In the genomic region with DNA sequence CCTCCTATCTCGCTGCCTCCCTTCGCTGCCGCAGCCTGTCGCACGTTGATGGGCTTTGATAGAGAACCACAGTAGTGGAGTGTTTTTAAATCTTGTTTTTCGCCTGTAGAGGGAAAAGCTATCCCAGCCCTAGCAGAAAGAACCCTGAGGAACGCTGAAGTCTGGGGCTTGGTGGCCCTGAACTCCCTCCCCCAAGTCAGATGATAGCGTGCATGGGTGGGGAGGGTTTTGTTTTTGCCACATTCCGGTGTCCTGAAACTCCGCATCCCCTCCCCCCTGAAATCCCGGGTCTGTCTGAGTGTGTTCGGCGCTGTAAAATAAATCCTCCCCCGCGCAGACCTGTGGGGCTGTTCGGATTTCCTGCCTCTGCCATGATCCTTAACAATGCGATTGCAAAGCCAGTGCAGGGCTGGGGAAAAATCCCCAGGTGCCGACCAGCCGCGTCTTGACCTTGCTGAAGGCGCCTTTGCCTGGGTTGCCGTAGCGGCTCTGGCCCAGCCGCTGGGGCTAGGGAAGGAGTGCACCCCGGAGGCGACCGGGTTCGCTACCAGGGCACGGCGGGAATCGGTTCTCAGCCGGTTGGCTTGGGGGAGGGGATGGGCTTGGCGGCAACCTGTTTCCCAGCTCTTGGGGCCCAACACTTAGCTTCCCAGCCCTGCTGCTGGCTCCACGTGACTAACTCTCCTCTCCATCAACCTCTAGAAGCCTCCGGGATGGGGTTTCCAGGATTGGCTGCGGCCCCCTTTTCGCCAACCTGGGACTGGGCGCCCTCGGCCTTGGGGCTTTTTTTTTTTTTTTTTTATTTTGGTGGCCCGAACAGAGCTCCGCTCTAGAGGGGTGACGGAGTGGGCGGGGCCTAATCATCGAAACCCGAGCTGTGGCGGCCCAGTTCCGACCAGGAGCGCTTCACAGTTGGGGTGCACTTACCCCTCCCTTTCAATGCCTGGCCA, we compare ENCODE assay signal across 8 mouse cellular contexts. TPM values are rescaled to one million over a fixed set of nuclear protein-coding genes. Genes with fewer than 3 reads are reported as not detected.
A peak's percentile ranks its signal among the peaks of the same experiment; 100 is the strongest.
DNase-seq lines count a peak whose midpoint lies in the region; ATAC-seq and TF ChIP-seq lines count a peak whose summit lies in the region.

No protein-coding gene starts in this region.

- H3K9ac ChIP-seq in forebrain, embryonic 13.5 days = peak overlapping the region; percentile 97
- peak overlapping the region; percentile 94 for H3K9ac ChIP-seq in hindbrain, embryonic 13.5 days

- H3K36me3 ChIP-seq in E14TG2a.4 (ENCODE audit: insufficient read depth, low read length) = no peaks in the 10 kb centered on the region; the same call in 1 of the 2 replicates
- no peaks in the 10 kb centered on the region for H3K36me3 ChIP-seq in forebrain, embryonic 13.5 days (ENCODE audit: poor library complexity, severe bottlenecking)
- no peaks in the 10 kb centered on the region for H3K36me3 ChIP-seq in hindbrain, embryonic 13.5 days

- peaks cover 73% of the 10 kb centered on the region for H3K4me1 ChIP-seq in E14TG2a.4 (replicated peaks; ENCODE audit: low read depth, low read length)
- peaks cover 40% of the 10 kb centered on the region for H3K4me1 ChIP-seq in forebrain, embryonic 13.5 days
- H3K4me1 ChIP-seq in hindbrain, embryonic 13.5 days (replicated peaks) = peaks cover 40% of the 10 kb centered on the region

- H3K9me3 ChIP-seq in E14TG2a.4 (ENCODE audit: low read length) = no peaks in the 10 kb centered on the region
- H3K9me3 ChIP-seq in forebrain, embryonic 13.5 days (replicated peaks) = no peaks in the 10 kb centered on the region
- H3K9me3 ChIP-seq in hindbrain, embryonic 13.5 days = no peaks in the 10 kb centered on the region

- peak; percentile 46 for ATAC-seq in forebrain, embryonic 13.5 days
- peak; percentile 18 for ATAC-seq in hindbrain, embryonic 13.5 days (ENCODE audit: low FRiP score)
- no peak for ATAC-seq in monocyte, adult 5-6 weeks (replicated peaks; ENCODE audit: insufficient number of reproducible peaks, low FRiP score, low TSS enrichment, poor library complexity, severe bottlenecking)

- DNase-seq in adrenal gland, postnatal 14 days = peak; percentile 76
- peak; percentile 51 to 52 for DNase-seq in layer of hippocampus, postnatal 36 days
- DNase-seq in lung, postnatal 10 days = peak; percentile 60
- DNase-seq in retina, embryonic 14.5 days (ENCODE audit: low spot score) = peak; percentile 79

- peak overlapping the region; percentile 97 for H3K27ac ChIP-seq in forebrain, embryonic 13.5 days
- peak overlapping the region; percentile 84 for H3K27ac ChIP-seq in hindbrain, embryonic 13.5 days

- H3K27me3 ChIP-seq in E14TG2a.4 (ENCODE audit: insufficient read depth, low read length) = peaks cover 27% of the 10 kb centered on the region
- 0 out of 2 replicates have a peak, but pooled peaks cover 8% of the 10 kb centered on the region for H3K27me3 ChIP-seq in forebrain, embryonic 13.5 days
- peaks cover 14% of the 10 kb centered on the region for H3K27me3 ChIP-seq in hindbrain, embryonic 13.5 days

- peak overlapping the region; percentile 93 for H3K4me2 ChIP-seq in forebrain, embryonic 13.5 days
- peak overlapping the region; percentile 97 for H3K4me2 ChIP-seq in hindbrain, embryonic 13.5 days

- H3K4me3 ChIP-seq in E14TG2a.4 (replicated peaks; ENCODE audit: low read length) = peak overlapping the region; percentile 91
- H3K4me3 ChIP-seq in forebrain, embryonic 13.5 days = peak overlapping the region; percentile 86
- H3K4me3 ChIP-seq in hindbrain, embryonic 13.5 days = peak overlapping the region; percentile 76

- WGBS in forebrain, embryonic 13.5 days = under 1% methylated on average over 48 of the region's 48 CpGs
- under 1% methylated on average over 48 of the region's 48 CpGs for WGBS in hindbrain, embryonic 13.5 days

- TF ChIP-seq CTCF in E14TG2a.4 (conservative IDR thresholded peaks at IDR 0.05; ENCODE audit: low read length) = no peak

RNA-seq across cellular contexts. Expression of a gene that starts 41.8 kb away (rescaled TPM):
- total RNA-seq in adrenal gland, postnatal 14 days (2021) = 11.3 and 15.6 TPM in 2 replicates
- 67.6 and 73.6 TPM in 2 replicates for polyA plus RNA-seq in forebrain, embryonic 13.5 days (2015; fragmentation: Nextera tagmentation; extraction: Ambion mirVana)
- polyA plus RNA-seq in hindbrain, embryonic 13.5 days (2015; fragmentation: Nextera tagmentation; extraction: Ambion mirVana) = 33.1 and 33.3 TPM in 2 replicates
- 100 to 1,000 TPM; 116 to 124 TPM for total RNA-seq in layer of hippocampus, postnatal 36 days (2021)
- 0.38 TPM in 1 of 3 replicates, not detected in the others for total RNA-seq in monocyte, adult 5-6 weeks (2017)
